Mouse (Mus musculus) G1E (cell line): ENCODE data around the gene Plbd2. TPM values are rescaled to one million over a fixed set of nuclear protein-coding genes. Genes with fewer than 3 reads are reported as not detected.

Experiments used
- ATAC-seq: 2 replicates; pipeline ENCODE4 v1.8.0; 2016; ENCODE audit warnings: mild to moderate bottlenecking; ENCODE audit not compliant: insufficient number of reproducible peaks, poor library complexity, low FRiP score, severe bottlenecking; ENCODE audit errors: extremely low read depth
- DNase-seq: peaks from one replicate; pipeline ENCODE4 v3.0.0; 2012; ENCODE audit warnings: low spot score
- H3K27me3 ChIP-seq: 2 replicates; pipeline ENCODE4 v1.6.1; 2012; ENCODE audit warnings: mild to moderate bottlenecking, low read length, inconsistent platforms; ENCODE audit not compliant: insufficient read depth
- H3K36me3 ChIP-seq: replicated peaks from 2 replicates; pipeline ENCODE3; 2012; ENCODE audit warnings: mild to moderate bottlenecking, inconsistent platforms
- H3K4me1 ChIP-seq: 2 replicates; pipeline ENCODE4 v1.6.1; 2012; ENCODE audit warnings: low read depth, low read length, inconsistent platforms, mixed read lengths; ENCODE audit not compliant: insufficient read depth
- H3K4me3 ChIP-seq: 2 replicates; pipeline ENCODE4 v1.5.1; 2012; ENCODE audit warnings: low read depth, mild to moderate bottlenecking, inconsistent platforms, low read length, moderate library complexity, mixed read lengths
- H3K9me3 ChIP-seq: replicated peaks from 2 replicates; pipeline ENCODE4 v1.6.1; 2012; ENCODE audit warnings: inconsistent platforms
- CTCF ChIP-seq: IDR thresholded peaks from 2 replicates; pipeline ENCODE4 v1.5.1; 2012; ENCODE audit warnings: low read depth, low read length, inconsistent platforms, mixed read lengths
- GATA1 ChIP-seq: IDR thresholded peaks from 2 replicates; pipeline ENCODE4 v1.6.1; 2012; ENCODE audit warnings: borderline replicate concordance, low read length, inconsistent platforms, mixed read lengths
- GATA2 ChIP-seq: IDR thresholded peaks from 2 replicates; pipeline ENCODE4 v1.6.1; 2012; ENCODE audit warnings: low read depth, low read length, inconsistent platforms, borderline replicate concordance
- POLR2AphosphoS5 ChIP-seq: IDR thresholded peaks from 2 replicates; pipeline ENCODE4 v1.6.1; 2012; ENCODE audit warnings: low read depth, low read length, inconsistent platforms; ENCODE audit not compliant: insufficient replicate concordance
- TAL1 ChIP-seq: conservative IDR thresholded peaks from 2 replicates; pipeline ENCODE4 v1.6.1; 2012; ENCODE audit warnings: low read depth, low read length, inconsistent platforms, mixed read lengths
- polyA plus RNA-seq: library from polyadenylated mRNA; stranded (reverse); fragments of >175 nt; gene quantifications from 2 replicates; pipeline ENCODE4 v1.2.3, GENCODE M21; 2012
- total RNA-seq, 2 experiments: library from RNA; stranded (forward) in 1 of 2; stranded (reverse) in 1 of 2; fragments of 200-1000 nt in 1 of 2; fragments of >200 nt in 1 of 2; fragmentation: Nextera tagmentation in 1 of 2; gene quantifications; 2 replicates each; pipeline ENCODE4 v1.2.3; 2014 to 2017

The Plbd2 gene
- total and polyA plus RNA-seq, 3 experiments = 8.7 to 26.1 (median 13.2) TPM

GRCm38 (mm10) chr5:120487844-120488243 is 15.6 kb downstream of the Plbd2 start:
- Histone ChIP-seq H3K4me3 (no peak overlapping the region), H3K36me3 (peaks cover 91% of the 10 kb centered on the region), H3K27me3 (no peaks in the 10 kb centered on the region), H3K4me1 (peaks cover 6% of the 10 kb centered on the region), H3K9me3 (no peaks in the 10 kb centered on the region)
- TF ChIP-seq POLR2AphosphoS5 (no peak), GATA1 (no peak), GATA2 (no peak), TAL1 (no peak), CTCF (no peak)
- DNase-seq = no peak
- ATAC-seq = no peak

- H3K36me3 ChIP-seq = peaks cover 52% of the 10 kb centered on the region
- no peaks in the 10 kb centered on the region for H3K4me1 ChIP-seq
- DNase-seq (no peak), ATAC-seq (no peak)
- peaks cover 13% of the 10 kb centered on the region; the same call in 1 of the 2 replicates for H3K27me3 ChIP-seq
- TF ChIP-seq POLR2AphosphoS5 = no peak
- TF ChIP-seq GATA2 = no peak
- no peak for TF ChIP-seq GATA1
- no peak for TF ChIP-seq TAL1
- TF ChIP-seq CTCF = no peak
- H3K4me3 ChIP-seq = no peak overlapping the region
- H3K9me3 ChIP-seq = no peaks in the 10 kb centered on the region
Observed at GRCm38 (mm10) chr5:120483399-120483798, 20.0 kb downstream of the Plbd2 start.

GRCm38 (mm10) chr5:120481205-120481604 is 22.2 kb downstream of the Plbd2 start:
- Histone ChIP-seq H3K36me3 (peaks cover 30% of the 10 kb centered on the region), H3K27me3 (peaks cover 20% of the 10 kb centered on the region), H3K9me3 (no peaks in the 10 kb centered on the region), H3K4me1 (no peaks in the 10 kb centered on the region), H3K4me3 (no peak overlapping the region)
- ATAC-seq (no peak), DNase-seq (no peak)
- TF ChIP-seq TAL1 (no peak), CTCF (no peak), GATA1 (no peak), POLR2AphosphoS5 (no peak), GATA2 (no peak)

- Histone ChIP-seq H3K4me1 (no peaks in the 10 kb centered on the region), H3K4me3 (no peak overlapping the region), H3K27me3 (peaks cover 25% of the 10 kb centered on the region), H3K9me3 (no peaks in the 10 kb centered on the region), H3K36me3 (peaks cover 13% of the 10 kb centered on the region)
- DNase-seq (no peak), ATAC-seq (no peak)
- TF ChIP-seq TAL1 (no peak), CTCF (no peak), GATA2 (no peak), GATA1 (no peak), POLR2AphosphoS5 (no peak)
Observed at GRCm38 (mm10) chr5:120479538-120479937, 23.9 kb downstream of the Plbd2 start.

- Histone ChIP-seq H3K27me3 (peaks cover 36% of the 10 kb centered on the region), H3K4me3 (no peak overlapping the region), H3K36me3 (no peaks in the 10 kb centered on the region), H3K4me1 (no peaks in the 10 kb centered on the region), H3K9me3 (no peaks in the 10 kb centered on the region)
- DNase-seq (no peak), ATAC-seq (no peak)
- TF ChIP-seq GATA2 = no peak
- TF ChIP-seq CTCF = no peak
- TF ChIP-seq POLR2AphosphoS5 = no peak
- no peak for TF ChIP-seq TAL1
- TF ChIP-seq GATA1 = no peak
Observed at GRCm38 (mm10) chr5:120477993-120478392, 25.4 kb downstream of the Plbd2 start.

- TF ChIP-seq CTCF = no peak
- TF ChIP-seq POLR2AphosphoS5 = no peak
- TF ChIP-seq TAL1 = no peak
- no peak for TF ChIP-seq GATA2
- no peak for TF ChIP-seq GATA1
- no peak for DNase-seq
- peaks cover 40% of the 10 kb centered on the region for H3K27me3 ChIP-seq
- H3K4me3 ChIP-seq = no peak within 1 kb of the TSS
- H3K4me1 ChIP-seq = no peaks in the 10 kb centered on the region
- ATAC-seq = no peak
- no peaks in the 10 kb centered on the region for H3K9me3 ChIP-seq
- H3K36me3 ChIP-seq = no peaks in the 10 kb centered on the region
Observed at GRCm38 (mm10) chr5:120476296-120476695, 27.1 kb downstream of the Plbd2 start, which contains the start of gene Sds. Gene Sds, plus strand, starts transcription at chr5:120476526.
